Mouse (Mus musculus) gastrocnemius, postnatal 25 days (tissue): ENCODE measurements at regions not wholly inside any gene's neighbourhood (a gene's known extent, or its start where the extent isn't known, plus 50 kb on each side); places are given as distances from the start of the nearest gene placed in this dataset.
A peak's percentile ranks its signal among the peaks of the same experiment; 100 is the strongest.
"Not testable (repeated sequence)": the region's sequence is repeated elsewhere in the genome, so short reads cannot be mapped to it uniquely, and the experiment has no call there.

Source experiments
- DNase-seq: peaks from one replicate; pipeline ENCODE4 v3.0.0; 2022

DNA sequence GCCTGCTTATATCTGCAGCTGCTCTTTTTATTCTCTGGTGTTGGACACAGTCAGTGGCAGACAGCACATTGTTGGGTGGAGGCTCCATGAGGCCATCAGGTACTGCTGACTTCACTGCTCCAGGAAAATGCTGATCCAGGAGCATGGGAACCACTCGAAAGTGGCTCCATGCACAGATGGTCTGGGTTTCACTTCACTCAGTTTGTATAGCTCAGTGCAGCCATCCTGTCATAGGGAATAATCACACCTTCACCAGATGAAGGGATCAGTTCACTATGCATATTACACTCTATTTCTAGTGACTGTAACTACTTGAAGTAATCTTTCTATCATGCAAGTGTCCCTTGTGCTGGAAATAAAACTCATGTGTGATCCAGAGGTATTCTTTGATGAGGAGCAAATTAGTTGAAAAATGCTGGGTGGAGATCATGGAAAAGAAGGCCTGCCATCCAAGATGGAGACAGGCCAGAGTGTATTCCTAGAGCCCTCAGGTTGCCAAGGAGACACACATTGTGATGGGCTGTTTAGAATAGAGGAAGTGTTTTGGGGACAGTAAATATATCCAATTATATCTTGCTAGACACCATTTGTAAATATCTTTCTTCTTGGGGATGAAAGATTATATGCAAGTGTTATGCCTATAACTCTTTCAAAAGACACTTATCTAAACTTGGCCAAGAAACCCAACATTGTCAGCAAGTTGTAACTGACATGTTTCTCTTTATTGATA lies 103.7 kb upstream of the Arhgap42 start:
- DNase-seq: no peak

- DNase-seq: no peak
Measured at GRCm38 (mm10) chr9:9318624-9319023, 79.7 kb upstream of the Arhgap42 start.

GRCm38 (mm10) chr9:9316021-9316420 lies 77.1 kb upstream of the Arhgap42 start:
- no peak for DNase-seq

DNA sequence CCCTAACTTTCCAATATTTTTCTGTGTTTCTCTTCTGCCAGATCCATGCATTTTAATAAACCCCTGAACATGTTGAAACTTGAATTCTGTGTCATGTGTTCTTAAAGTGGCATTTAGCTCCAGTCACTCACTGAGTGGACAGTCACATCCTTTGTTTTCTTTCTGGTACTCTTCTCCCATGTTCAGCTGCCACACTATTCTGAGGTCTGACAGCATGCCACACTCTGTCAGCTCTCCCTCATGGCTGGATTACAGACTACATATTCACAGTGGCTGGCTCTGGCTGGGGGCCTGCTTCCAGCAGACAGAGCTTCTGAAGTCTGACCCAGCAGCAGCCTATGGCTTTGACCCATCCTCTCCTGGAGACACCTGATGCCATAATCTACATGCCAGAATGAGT lies 73.4 kb upstream of the Arhgap42 start:
- peak; percentile 5 for DNase-seq

- no peak for DNase-seq
Measured at GRCm38 (mm10) chr9:9311627-9312265, 72.8 kb upstream of the Arhgap42 start.

- not testable (repeated sequence) for DNase-seq
Measured at GRCm38 (mm10) chr9:9311040-9311583, 72.2 kb upstream of the Arhgap42 start.

DNA sequence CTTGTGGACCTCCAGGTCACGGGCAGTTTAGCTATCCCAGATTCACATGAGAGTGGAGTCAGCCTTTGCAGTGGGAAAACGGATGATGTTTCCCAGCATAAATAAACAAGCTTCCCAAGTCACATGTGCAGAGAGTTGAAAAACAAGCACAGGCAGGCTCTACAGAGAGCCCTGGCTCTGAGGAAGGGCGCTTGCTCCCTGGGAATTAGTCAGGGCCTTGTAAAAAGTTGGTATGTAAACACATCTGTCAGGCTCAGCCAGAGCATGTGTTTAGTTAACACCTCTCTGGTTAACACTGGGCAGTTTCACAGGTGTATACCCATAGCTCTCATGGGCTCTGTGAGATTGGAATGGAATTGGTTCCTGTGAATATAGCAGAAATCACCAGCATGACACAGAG lies 51.9 kb upstream of the Arhgap42 start:
- DNase-seq: no peak

DNA sequence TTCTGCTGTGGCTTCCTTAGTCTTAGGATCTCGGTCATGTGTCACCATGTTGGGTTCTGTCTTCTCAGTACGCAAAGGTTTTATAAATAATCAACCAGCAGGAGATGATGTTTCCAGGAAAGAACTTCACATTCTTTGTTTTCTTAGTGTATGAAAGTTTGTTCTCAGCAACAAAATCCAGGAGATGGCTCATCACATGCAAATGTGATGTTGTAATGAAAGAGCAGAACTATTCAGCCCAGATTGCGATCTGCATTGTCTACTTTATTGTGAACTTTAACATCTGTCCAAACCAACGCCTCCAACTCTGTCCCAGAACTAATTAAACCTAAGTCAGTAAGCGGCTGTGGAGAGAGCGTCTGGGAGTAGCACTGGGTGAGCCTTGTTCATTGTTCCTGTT lies 50.7 kb upstream of the Arhgap42 start:
- no peak for DNase-seq
